Mouse (Mus musculus): ENCODE measurements around the gene Map2k2. TPM values are rescaled to one million over a fixed set of nuclear protein-coding genes. Genes with fewer than 3 reads are reported as not detected.
"Not testable (repeated sequence)": the region's sequence is repeated elsewhere in the genome, so short reads cannot be mapped to it uniquely, and the experiment has no call there.

Map2k2 gene
- polyA plus RNA-seq, 1 experiment from 2014 or later: 224 TPM

GRCm38 (mm10) chr10:81174617-81175344 is 69.1 kb downstream of the Map2k2 start:
- H3K27ac ChIP-seq: peak overlapping the region; percentile 98
- peaks cover 25% of the 10 kb centered on the region for H3K36me3 ChIP-seq
- peak overlapping the region; percentile 97 for H3K4me2 ChIP-seq
- H3K9me3 ChIP-seq: no peaks in the 10 kb centered on the region
- under 1% methylated on average over 29 of the region's 29 CpGs for WGBS
- H3K27me3 ChIP-seq: no peaks in the 10 kb centered on the region
- peak; percentile 69 for ATAC-seq (ENCODE audit: low FRiP score)
- H3K4me1 ChIP-seq (replicated peaks): peaks cover 63% of the 10 kb centered on the region
- peak overlapping the region; percentile 75 for H3K9ac ChIP-seq
- peak overlapping the region; percentile 38 for H3K4me3 ChIP-seq

GRCm38 (mm10) chr10:81175345-81175701 is 69.6 kb downstream of the Map2k2 start:
- H3K27me3 ChIP-seq; H3K9me3 ChIP-seq; ATAC-seq (ENCODE audit: low FRiP score): not testable (repeated sequence)
- Histone ChIP-seq H3K4me3 (peak overlapping the region; percentile 38), H3K4me2 (peak overlapping the region; percentile 97), H3K9ac (peak overlapping the region; percentile 75), H3K4me1 (replicated peaks) (peaks cover 68% of the 10 kb centered on the region), H3K27ac (peak overlapping the region; percentile 98), H3K36me3 (peaks cover 30% of the 10 kb centered on the region)
- WGBS: 8% methylated on average over 4 of the region's 4 CpGs

GRCm38 (mm10) chr10:81175936-81176465 is 70.3 kb downstream of the Map2k2 start:
- Histone ChIP-seq H3K4me1 (replicated peaks) (peaks cover 69% of the 10 kb centered on the region), H3K27me3 (no peaks in the 10 kb centered on the region), H3K4me3 (peak overlapping the region; percentile 94), H3K9me3 (no peaks in the 10 kb centered on the region), H3K9ac (peak overlapping the region; percentile 58), H3K36me3 (peaks cover 37% of the 10 kb centered on the region), H3K27ac (peak overlapping the region; percentile 98), H3K4me2 (peak overlapping the region; percentile 97)
- ATAC-seq (ENCODE audit: low FRiP score): no peak
- WGBS: 8% methylated on average over 13 of the region's 13 CpGs

DNA sequence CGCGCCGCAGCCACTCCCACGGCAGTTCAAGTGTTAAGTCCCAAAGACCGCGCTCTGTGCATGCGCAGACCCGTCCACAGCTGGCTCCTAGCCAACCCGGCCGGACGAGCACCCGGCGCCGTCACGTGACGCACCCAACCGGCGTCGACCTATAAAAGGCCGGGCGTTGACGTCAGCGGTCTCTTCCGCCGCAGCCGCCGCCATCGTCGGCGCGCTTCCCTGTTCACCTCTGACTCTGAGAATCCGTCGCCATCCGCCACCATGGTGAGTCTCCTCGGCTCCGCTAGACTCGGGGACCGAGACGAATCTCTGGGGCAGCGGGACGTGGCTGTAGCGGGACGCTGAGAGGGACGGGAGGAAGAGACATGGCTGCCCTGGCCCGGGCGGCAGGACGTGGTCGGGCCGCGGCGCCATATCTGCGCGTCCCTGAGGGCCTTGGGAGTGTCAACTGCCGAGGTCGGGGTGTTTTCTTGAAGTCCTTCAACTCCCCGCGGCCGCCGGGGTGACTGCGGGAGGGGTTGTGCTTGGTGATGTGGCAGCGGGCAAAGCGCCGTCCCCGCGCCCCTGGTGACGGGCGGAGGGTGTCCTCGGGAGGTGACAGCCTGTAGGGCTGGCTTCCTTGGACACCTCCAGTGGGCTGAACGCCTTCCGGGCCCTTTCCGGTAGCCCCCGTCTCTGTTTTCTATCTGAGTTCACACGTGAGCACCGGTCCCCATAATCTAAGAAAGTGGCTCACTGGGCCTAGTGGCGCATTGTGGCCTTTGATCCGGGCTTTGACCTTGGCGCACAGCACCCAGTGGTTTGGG is 71.0 kb downstream of the Map2k2 start, which contains the start of gene Eef2:
TSS of gene Eef2 (plus strand) at position 166 of the 806 bp plus-strand sequence.
- no peaks in the 10 kb centered on the region for H3K27me3 ChIP-seq
- H3K9me3 ChIP-seq: no peaks in the 10 kb centered on the region
- H3K27ac ChIP-seq: peak within 1 kb of the TSS; percentile 98
- under 1% methylated on average over 77 of the region's 77 CpGs for WGBS
- peaks cover 70% of the 10 kb centered on the region for H3K4me1 ChIP-seq (replicated peaks)
- peak within 1 kb of the TSS; percentile 97 for H3K4me2 ChIP-seq
- H3K36me3 ChIP-seq: peaks cover 43% of the 10 kb centered on the region
- ATAC-seq (ENCODE audit: low FRiP score): peak; percentile 64
- peak within 1 kb of the TSS; percentile 100 for H3K9ac ChIP-seq
- peak within 1 kb of the TSS; percentile 94 for H3K4me3 ChIP-seq

DNA sequence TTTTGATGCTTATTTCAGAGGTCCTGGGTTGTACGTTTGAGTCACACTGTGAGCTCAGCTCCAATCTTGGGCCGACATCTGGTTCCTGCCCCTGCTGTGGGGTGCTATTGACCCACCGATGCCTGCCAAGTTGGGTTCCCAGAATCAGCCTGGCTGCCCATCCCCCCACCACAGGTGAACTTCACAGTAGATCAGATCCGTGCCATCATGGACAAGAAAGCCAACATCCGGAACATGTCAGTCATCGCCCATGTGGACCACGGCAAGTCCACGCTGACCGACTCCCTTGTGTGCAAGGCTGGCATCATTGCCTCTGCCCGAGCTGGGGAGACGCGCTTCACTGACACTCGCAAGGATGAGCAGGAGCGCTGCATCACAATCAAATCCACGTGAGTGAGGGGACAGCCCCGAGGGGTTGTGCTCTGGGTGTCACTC is 71.8 kb downstream of the Map2k2 start:
- 14% methylated on average over 16 of the region's 16 CpGs for WGBS
- no peak for ATAC-seq (ENCODE audit: low FRiP score)

GRCm38 (mm10) chr10:81177958-81178712 is 72.4 kb downstream of the Map2k2 start:
- Histone ChIP-seq H3K9me3 (no peaks in the 10 kb centered on the region), H3K4me2 (peak overlapping the region; percentile 97), H3K27ac (peak overlapping the region; percentile 98), H3K4me3 (peak overlapping the region; percentile 94), H3K27me3 (no peaks in the 10 kb centered on the region), H3K36me3 (peaks cover 52% of the 10 kb centered on the region), H3K4me1 (replicated peaks) (peaks cover 71% of the 10 kb centered on the region), H3K9ac (peak overlapping the region; percentile 100)
- WGBS: 67% methylated on average over 14 of the region's 14 CpGs
- no peak for ATAC-seq (ENCODE audit: low FRiP score)

More for the DNA sequence above, 71.8 kb downstream of the Map2k2 start:
- Histone ChIP-seq H3K4me1 (replicated peaks) (peaks cover 78% of the 10 kb centered on the region), H3K9me3 (no peaks in the 10 kb centered on the region), H3K9ac (peak overlapping the region; percentile 100), H3K36me3 (peaks cover 52% of the 10 kb centered on the region), H3K27ac (peak overlapping the region; percentile 98), H3K4me2 (peak overlapping the region; percentile 97), H3K27me3 (no peaks in the 10 kb centered on the region), H3K4me3 (peak overlapping the region; percentile 94)

- peak overlapping the region; percentile 94; the same call in 1 of the 2 replicates for H3K4me3 ChIP-seq
- peaks cover 70% of the 10 kb centered on the region for H3K4me1 ChIP-seq (replicated peaks)
- H3K36me3 ChIP-seq: peaks cover 52% of the 10 kb centered on the region
Observed at GRCm38 (mm10) chr10:81178927-81179326, 73.2 kb downstream of the Map2k2 start.

GRCm38 (mm10) chr10:81179451-81180342 is 74.0 kb downstream of the Map2k2 start:
- Histone ChIP-seq H3K4me3 (no peak overlapping the region), H3K4me1 (replicated peaks) (peaks cover 68% of the 10 kb centered on the region), H3K9ac (0 out of 2 replicates have a peak overlapping the region, but pooled peaks have one; percentile 8), H3K4me2 (no peak overlapping the region; the same call in 1 of the 2 replicates), H3K27ac (no peak overlapping the region), H3K27me3 (no peaks in the 10 kb centered on the region), H3K36me3 (peaks cover 60% of the 10 kb centered on the region), H3K9me3 (no peaks in the 10 kb centered on the region)
- WGBS: 91% methylated on average over 32 of the region's 32 CpGs
- no peak for ATAC-seq (ENCODE audit: low FRiP score)

More at GRCm38 (mm10) chr10:81178927-81179326, 73.2 kb downstream of the Map2k2 start:
- Histone ChIP-seq H3K4me2 (no peak overlapping the region; the same call in 1 of the 2 replicates), H3K27ac (no peak overlapping the region), H3K9me3 (no peaks in the 10 kb centered on the region), H3K9ac (0 out of 2 replicates have a peak overlapping the region, but pooled peaks have one; percentile 8), H3K27me3 (no peaks in the 10 kb centered on the region)
- ATAC-seq (ENCODE audit: low FRiP score): no peak
- WGBS: 95% methylated on average over 11 of the region's 11 CpGs

DNA sequence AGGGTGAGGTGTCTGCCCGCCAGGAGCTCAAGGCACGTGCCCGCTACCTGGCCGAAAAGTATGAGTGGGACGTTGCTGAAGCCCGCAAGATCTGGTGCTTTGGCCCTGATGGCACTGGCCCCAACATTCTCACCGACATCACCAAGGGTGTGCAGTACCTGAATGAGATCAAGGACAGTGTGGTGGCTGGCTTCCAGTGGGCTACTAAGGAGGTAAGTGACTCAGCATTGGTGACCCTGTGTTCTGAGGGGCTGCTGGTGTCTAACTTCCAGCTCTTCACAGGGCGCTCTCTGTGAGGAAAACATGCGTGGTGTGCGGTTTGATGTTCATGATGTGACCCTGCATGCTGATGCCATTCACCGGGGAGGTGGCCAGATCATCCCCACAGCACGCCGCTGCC is 75.2 kb downstream of the Map2k2 start:
- 91% methylated on average over 13 of the region's 13 CpGs for WGBS
- H3K4me1 ChIP-seq (replicated peaks): peaks cover 56% of the 10 kb centered on the region
- H3K9me3 ChIP-seq: no peaks in the 10 kb centered on the region
- H3K4me2 ChIP-seq: no peak overlapping the region
- no peak overlapping the region for H3K9ac ChIP-seq
- H3K4me3 ChIP-seq: no peak overlapping the region
- no peaks in the 10 kb centered on the region for H3K27me3 ChIP-seq
- peaks cover 71% of the 10 kb centered on the region for H3K36me3 ChIP-seq
- no peak overlapping the region for H3K27ac ChIP-seq
- ATAC-seq (ENCODE audit: low FRiP score): no peak

- H3K4me3 ChIP-seq; H3K4me2 ChIP-seq; H3K9me3 ChIP-seq; H3K27me3 ChIP-seq; ATAC-seq (ENCODE audit: low FRiP score); H3K9ac ChIP-seq: not testable (repeated sequence)
- Histone ChIP-seq H3K36me3 (peaks cover 78% of the 10 kb centered on the region), H3K27ac (peak overlapping the region; percentile 66; the same call in 1 of the 2 replicates), H3K4me1 (replicated peaks) (peaks cover 54% of the 10 kb centered on the region)
- 84% methylated on average over 12 of the region's 12 CpGs for WGBS
Observed at GRCm38 (mm10) chr10:81181860-81182259, 76.1 kb downstream of the Map2k2 start.

Measured in hindbrain, embryonic 13.5 days (tissue).